Mouse (Mus musculus): Measurements from ENCODE around the gene Gpalpp1.

Gpalpp1 gene

DNA sequence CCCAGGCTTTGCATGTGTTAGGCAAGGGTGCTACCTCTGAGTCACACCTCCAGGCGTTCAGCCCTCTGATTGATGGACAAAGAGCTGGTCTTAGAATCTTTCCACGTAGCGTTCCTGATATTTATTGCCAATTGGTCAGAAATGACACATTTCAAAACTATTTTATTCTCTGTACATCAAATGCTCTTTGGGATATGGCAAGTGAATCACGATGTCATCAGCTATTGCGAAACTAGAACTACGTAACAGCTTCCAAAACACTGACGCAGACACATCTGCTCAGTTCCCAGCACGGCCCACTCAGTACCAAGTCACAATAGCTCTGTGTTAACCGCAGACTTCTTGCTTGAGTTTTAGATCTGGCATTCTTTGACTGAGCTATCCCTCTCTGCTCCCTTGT, 11.0 kb downstream of the Gpalpp1 start:
- no peak for DNase-seq (ENCODE audit: low spot score in 2 of 2)

DNA sequence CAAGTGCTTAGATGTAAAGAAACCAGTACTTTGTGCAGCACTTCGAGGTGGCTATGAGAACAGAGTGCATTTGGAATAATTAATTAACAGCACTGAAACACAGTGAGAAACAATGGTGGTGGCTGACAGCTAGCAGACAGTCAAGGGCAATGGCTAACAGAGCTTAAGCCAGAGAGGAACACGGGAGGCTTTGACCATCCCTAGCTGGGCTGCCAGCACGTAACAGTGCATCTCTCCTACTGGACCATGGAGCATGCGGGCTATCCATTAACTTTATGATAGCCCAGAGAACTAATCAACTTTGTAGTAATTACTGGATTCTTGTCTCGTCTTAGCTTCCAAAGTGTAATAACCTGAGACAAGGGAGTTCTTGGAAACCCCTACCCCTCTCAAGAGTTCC, 12.7 kb downstream of the Gpalpp1 start:
- DNase-seq (ENCODE audit: low spot score in 2 of 2), result no peak

DNA sequence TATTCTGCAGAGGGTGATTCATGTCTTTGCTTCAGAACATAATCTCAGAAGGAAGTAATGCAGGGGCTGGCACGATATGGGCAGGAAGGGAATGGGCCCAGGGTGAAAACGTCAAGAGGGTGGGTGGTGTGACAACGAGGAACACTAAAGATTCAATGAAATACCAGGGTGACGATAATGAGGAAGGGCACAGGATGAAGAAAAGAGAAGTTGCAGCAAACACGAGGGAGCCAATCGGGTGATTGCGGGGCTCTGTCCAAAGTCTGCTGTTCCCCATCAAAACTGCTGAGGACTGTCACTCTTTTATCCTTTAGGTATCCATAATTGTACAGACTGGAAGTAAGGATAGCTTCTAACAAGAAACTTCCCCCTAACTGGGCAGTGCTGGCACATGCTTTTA, 13.3 kb downstream of the Gpalpp1 start:
- DNase-seq (ENCODE audit: low spot score in 2 of 2), result no peak

DNA sequence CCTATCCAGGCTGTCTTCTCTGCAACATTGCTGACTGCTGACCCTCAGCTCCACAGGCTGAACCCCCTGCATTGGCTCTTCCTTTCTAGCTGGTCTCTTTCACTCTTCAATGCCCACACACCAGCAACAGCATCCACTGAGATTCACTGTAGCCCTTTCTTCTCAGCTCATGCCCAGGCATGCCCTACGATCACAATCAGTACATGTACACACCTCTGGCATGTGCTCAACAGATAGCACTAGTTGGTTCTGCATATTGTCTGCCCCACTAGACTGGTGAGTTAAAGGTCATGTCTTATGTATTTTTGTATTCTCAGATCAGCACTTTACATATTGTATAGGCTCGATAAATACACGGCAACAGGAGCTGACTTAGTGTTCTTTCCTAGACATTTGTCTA, 26.4 kb downstream of the Gpalpp1 start:
- DNase-seq (ENCODE audit: low spot score in 2 of 2), result no peak

DNA sequence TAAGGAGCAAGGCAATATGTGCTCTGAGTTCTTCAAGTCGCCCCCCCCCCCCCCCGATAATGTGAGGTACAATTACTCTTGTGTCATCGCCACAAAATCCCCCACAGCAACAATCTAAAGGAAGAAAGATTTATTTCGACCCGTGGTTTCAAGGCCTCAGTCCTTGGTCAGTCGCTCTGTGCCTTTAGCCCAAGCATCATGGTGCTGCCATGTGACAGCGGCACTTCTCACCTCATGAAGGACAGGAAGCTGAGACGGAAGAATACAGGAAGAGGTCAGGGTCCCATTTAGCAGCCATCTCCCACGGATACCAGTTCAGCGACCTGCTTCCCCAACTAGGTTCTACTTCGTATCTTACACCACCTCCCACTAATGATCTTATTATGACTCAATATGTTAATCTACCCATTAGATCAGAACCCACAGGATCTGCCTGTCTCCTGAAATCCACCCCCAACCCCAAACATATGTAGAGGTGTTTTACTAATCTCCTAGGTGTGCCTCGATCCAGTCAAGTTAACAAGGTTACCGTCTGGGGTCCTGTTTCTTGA, 28.4 kb downstream of the Gpalpp1 start:
- no peak for DNase-seq (ENCODE audit: low spot score in 2 of 2)

DNA sequence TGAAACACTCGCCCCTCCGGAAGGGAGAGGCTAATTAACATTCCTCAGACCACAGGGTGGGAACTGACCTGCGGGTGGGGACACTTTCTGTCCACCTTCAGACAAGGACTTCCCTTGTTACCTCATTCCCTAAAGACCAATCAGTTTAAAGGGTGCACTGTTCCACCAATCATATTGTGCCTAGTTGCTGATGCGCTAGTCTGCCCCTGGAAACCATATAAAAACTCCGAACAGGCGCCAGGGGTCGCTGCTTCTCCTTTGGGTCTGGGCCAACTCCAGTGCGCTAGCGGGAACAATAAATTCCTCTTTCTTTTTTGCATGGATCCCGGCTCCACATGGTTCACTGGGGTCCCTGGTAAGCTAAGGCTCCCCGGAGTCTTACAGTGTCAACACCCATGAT, 29.1 kb downstream of the Gpalpp1 start:
- DNase-seq (ENCODE audit: low spot score in 2 of 2), result no peak

DNA sequence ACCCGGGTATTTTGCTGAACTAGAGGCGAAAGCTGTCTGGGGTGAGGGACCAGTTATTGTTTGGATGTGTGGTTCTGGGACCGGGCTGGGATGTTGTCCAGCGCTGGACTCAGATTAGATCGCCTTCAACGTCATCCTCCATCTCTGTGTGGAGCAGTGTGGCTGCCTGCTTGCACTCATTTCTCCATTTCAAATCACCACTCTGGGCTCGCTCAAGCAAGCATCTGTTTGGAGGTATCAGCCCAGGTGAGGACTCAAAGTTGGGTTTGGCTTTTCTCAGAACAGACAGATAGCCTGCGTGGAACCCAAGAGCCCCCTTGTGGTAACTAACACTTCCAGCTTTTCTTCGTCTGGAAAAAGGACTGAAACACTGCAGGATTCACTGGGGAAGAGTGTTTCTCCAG, 33.5 kb downstream of the Gpalpp1 start:
- peak; percentile 51 to 57 for DNase-seq (ENCODE audit: low spot score in 2 of 2)

DNA sequence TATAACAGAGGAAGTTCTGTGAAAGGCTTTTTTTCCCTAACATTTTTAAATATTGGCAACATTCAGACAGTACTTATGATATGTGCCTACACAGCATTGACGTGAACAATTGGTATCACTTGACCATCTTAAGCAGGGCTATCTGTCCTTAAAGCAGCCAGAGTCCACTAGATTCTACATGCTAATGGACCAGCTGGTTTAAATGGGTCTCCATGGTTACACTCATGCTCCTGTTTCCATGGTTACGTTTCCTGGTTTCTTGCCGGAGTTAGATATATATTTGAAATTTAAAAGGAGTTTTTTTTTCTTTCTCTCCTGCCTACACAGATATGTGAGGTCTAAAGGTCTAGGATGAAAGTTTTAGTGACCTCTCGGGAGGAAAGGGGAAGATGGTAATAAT, 34.0 kb downstream of the Gpalpp1 start:
- DNase-seq (ENCODE audit: low spot score in 2 of 2), result peak in 1 of 2 experiments; percentile 8

DNA sequence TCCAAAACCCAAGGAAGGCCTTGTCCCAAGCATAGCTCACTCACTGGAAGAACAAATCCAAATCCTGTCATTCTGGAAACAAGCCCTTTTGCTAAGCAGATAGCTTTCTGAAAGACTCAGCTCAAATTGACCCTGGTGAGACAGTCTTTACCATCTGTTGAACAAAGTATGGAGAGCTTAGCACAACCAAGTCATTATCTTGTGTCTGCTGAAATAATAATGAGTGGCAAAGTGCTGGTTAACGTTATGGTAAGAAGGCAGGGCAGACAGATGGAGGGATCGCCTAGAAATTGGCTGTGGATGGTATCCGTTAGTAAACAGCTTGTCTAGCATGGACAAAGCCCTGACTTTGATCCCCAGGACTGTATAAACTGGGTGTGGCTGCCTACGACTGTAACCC, 34.8 kb downstream of the Gpalpp1 start:
- DNase-seq (ENCODE audit: low spot score in 2 of 2), result no peak

DNA sequence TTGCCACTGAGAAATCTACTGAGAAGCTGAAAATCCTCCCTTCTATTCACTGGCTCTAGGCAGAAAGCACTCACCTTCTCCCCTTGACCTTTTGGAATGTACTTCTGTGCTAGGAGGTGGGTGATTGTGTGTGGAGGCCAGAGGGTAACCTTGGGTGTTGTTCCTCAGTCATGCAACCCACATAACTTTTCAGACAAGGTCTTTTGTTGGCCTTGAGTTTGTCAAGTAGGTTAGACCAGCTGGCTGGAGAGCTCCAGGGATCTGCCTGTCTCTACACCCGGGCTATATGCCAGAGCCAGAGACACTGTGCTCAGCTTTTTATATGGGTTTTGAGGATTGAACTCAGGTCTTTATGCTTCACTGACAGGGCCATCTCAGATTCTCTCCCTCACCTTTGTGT, 36.4 kb downstream of the Gpalpp1 start:
- DNase-seq (ENCODE audit: low spot score in 2 of 2), result no peak

DNA sequence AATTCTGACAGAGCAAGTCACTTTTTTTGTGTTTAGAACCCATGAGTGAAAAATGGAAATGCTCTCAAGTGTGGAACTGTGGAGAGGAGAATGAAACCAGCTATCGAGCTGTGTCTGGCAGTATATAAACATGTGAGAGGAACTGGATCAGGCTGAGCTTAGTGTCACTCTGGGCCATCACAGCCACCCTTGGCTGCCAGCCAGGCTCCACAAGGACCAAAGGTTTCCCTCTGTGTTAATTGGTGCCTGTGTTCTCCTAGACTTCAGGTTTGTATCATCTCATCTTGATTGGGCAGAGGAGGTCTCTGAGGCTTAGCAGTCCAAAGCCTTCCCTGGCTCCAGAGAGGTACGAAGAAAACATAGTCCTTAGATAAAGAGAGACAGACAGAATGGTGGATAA, 37.9 kb downstream of the Gpalpp1 start:
- DNase-seq (ENCODE audit: low spot score in 2 of 2), result no peak

DNA sequence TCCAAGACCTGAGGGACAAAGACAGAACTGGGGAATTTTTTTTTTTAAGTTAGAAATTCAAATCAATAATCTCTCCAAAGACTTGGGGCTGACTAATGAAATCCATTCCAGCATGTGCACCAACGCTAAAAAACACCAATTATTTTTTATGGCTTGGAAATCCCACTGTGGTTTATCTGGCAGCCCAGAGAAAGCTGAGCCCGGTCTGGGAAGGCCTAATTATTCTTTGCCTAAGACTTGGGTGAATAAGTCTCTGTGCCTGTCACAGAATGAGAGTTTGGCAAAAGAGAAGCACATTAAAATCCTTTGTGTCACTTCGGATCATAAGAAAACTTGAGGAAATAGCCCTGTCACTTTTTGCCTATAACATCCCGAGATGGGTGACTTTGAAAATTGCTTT, 41.3 kb downstream of the Gpalpp1 start:
- no peak for DNase-seq (ENCODE audit: low spot score in 2 of 2)

DNA sequence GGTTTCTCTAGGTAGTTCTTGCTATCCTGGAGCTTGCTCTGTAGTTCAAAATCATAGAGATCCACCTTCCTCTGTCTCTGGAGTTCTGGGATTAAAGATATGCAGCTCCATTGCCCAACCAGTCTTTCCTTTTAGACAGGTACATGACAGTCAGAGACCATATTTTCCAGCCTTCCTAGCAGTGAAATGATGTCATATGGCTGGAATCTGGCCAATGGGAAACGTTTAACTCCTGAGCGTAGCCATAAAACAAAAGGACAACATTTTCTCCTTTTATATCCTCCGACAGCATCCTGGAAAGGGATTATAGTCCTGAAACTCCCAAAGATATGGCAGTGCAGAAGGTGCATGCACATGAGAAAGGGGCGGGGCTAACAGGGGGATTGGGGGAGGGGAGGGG, 42.3 kb downstream of the Gpalpp1 start:
- DNase-seq (ENCODE audit: low spot score in 2 of 2), result no peak

DNA sequence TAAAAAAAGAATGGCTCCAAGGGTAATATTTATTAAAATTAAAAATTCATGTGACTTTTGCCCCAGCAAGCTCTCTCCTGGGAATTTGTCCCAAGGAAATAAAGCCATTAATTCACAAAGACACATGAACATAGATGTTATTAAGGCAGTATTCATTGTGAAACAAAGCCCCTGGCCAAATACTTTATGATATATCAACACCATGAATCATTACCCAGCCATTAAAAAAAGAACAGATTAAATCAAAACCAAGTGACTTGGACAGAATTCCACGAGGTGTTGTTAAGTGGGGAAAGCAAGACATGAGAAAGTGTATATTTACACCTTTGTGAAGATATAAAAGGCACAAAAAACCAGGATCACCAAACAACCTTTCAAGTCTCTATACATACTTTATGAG, 43.3 kb downstream of the Gpalpp1 start:
- no peak for DNase-seq (ENCODE audit: low spot score in 2 of 2)

DNA sequence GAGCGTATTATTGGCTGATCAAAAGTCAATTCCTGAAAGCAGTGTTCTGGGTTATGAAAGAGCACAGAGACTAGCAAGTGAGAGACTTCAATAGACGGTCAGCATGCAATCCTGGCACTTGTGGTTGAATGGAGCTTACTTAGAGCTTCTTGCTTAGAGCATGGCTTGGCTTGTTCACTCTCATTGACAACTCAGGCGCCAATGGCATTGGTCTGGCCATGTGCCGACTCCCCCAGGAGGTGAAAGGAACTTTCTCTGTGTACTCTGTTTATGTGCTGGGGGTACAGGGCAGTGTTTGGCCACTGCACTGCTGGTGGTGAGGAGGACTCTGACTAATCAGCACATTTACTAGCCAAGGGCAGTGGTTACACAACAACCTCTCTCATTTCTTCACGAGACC, 51.1 kb downstream of the Gpalpp1 start:
- DNase-seq (ENCODE audit: low spot score in 2 of 2), result no peak

DNA sequence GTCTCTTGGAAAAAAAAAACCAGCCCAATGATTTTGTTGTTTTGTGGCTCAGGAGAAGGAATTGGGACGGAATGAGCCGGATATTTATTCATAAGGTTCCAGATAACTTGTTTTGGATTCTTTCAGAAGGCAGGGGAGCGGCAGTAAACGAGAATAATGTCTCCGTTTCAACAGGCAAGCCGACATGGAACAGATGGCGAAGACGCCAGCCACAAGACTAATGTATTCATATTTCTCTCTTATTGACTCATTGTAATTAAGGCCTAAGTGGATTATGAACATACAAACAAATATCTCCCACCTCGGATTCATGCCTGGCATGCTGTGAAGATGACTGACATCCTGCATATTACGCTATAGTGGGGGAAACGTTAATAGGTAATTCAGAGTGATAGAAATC, 56.8 kb downstream of the Gpalpp1 start:
- no peak for DNase-seq (ENCODE audit: low spot score in 2 of 2)

DNA sequence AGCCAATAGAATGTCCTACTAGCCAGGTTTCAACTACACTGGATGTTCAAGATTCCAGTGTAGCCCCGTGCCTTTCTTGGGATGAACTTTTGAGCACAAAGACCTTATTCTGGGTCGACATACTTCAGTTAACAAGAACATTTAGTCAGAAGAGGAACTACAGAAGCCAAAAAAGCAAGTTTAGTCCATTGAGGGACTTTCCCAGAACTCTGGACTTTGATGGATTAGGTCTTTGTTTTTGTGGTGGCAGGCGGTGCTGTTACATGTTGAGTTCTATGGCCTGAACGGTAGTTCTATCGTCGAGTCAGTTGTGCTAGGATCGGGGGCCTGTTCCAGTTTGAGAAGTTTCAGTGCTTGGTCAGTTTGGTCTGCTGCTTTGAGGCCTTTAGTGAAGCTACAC, 58.6 kb downstream of the Gpalpp1 start:
- DNase-seq (ENCODE audit: low spot score in 2 of 2), result no peak

DNA sequence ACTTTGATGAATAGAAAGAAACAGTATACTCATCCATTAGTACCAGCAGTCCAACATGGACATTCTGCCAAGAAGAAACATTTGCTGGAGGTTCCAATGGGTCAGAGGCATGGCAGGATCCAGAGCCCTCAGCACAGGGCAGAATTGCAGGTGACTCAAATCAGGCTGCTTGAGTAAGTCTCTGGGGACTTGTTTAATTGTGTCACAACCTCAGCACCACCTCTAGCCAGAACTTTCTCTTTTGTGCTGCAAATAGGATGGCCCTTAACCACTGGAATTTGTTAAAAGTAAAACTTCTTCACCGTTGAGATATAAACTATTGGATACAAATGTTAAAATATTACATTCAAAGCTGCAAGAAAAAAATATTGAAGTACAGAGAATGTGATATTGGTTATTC, 64.8 kb downstream of the Gpalpp1 start:
- DNase-seq (ENCODE audit: low spot score in 2 of 2), result no peak

DNA sequence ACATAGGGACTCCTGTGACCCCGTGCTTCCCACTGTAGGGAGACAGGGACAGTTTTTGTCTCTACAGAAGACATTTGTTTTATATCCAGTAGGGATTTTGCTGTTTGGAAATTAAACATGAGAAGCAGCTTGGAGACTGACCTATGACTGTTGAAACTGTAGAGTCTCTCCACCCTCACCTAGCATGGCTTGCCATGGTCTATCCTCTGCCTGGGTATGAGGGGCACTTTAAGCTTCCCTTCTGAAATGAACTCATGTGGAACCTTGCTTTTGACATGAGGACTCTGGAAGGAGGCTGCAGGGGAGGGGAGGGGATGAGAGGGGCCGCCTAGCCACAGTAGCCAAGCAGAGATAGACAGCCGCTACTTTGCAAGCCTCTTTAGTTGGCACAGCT, 66.4 kb downstream of the Gpalpp1 start:
- DNase-seq (ENCODE audit: low spot score in 2 of 2), result no peak

DNA sequence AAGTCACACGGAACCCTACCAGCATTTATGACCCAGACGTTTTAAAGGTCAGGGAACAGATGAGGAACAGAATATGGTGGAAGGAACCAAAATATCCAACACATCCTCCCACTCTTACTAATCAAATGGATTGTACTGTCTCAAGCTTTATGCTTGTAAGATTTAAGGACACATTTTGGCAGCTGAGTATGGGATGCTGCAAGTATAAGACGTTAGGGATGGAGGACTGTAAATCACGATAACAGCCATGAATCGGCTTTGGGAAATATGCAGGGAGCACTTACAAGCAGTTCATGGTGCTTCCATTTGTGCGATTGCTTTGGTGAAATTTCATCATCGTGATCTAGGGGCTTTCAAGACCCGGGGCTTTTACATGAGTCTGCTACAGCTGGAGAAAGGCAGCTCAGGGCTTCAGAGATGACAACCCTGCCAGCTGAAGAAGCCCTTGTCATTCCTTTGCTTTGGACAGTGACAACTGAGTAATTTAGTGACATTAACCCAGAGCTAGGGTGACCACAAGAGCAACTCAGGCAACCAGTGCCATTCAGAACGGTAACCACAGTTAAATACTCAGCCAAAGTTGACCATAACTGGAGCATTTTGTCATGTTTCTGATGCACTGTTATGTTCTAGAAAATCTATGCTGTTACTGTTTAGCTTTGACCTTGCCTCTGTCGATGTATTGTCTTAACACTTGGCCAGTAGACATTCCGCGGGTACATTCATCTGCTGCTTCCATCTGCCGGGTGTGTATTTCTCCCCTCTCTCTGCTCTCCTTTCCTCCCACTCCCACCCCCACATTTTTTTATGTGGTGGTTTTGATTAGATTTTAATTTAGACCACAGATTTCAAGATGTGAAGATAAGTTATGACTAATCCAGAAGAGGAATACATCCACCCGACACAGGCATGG, 67.1 kb downstream of the Gpalpp1 start:
- DNase-seq (ENCODE audit: low spot score in 2 of 2), result no peak

Data from right cerebral cortex, postnatal 36 days (tissue).